In the genomic region with DNA sequence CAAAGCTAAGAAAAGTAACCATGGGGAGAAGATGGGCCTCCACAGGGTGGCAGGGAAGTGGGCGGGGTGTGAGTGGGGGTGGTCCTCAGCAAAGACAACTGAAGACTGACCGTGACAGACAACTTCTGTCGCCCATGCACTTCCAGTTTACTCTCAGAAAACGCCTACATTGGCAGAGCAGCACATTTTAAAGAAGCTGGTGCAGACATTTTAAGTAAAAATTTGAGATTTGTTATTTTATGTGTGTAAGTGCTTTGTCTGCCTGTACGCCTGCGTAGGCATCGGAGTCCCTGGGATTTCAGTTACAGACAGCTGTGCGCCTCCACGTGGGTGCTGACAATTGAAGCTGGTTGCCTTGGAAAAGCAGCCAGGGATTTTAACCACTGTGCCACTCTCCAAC, we compare ENCODE assay signal across 20 mouse cellular contexts. TPM values are rescaled to one million over a fixed set of nuclear protein-coding genes. Genes with fewer than 3 reads are reported as not detected.
A peak's percentile ranks its signal among the peaks of the same experiment; 100 is the strongest.
DNase-seq lines count a peak whose midpoint lies in the region; ATAC-seq and TF ChIP-seq lines count a peak whose summit lies in the region.
"Had no signal": no experiment of that assay in that cellular context is flagged by ENCODE, and none has a peak within 500 bp of the region (broad histone marks: within the 10 kb centered on the region; RNA-seq: fewer than 3 reads in every experiment).

No protein-coding gene starts in this region.

- H3K4me3 ChIP-seq in midbrain, embryonic 10.5 days: no peak overlapping the region
- no peak overlapping the region for H3K4me3 ChIP-seq in midbrain, postnatal 0 days (ENCODE audit: low read depth, low read length)
- no peak overlapping the region for H3K4me3 ChIP-seq in left cerebral cortex, adult 2 months
- no peak overlapping the region for H3K4me3 ChIP-seq in heart, embryonic 12.5 days
- H3K4me3 ChIP-seq: forebrain, embryonic 12.5 days; gastrocnemius, adult 2 months; hindbrain, embryonic 15.5 days; limb, embryonic 13.5 days; megakaryocyte, embryonic 14.5 days had no signal

- no peaks in the 10 kb centered on the region for H3K27me3 ChIP-seq in midbrain, embryonic 10.5 days (ENCODE audit: low read depth, poor library complexity, severe bottlenecking)
- H3K27me3 ChIP-seq in midbrain, postnatal 0 days (ENCODE audit: insufficient read depth, low read length): no peaks in the 10 kb centered on the region
- H3K27me3 ChIP-seq in heart, embryonic 12.5 days (replicated peaks): no peaks in the 10 kb centered on the region
- H3K27me3 ChIP-seq: forebrain, embryonic 12.5 days; hindbrain, embryonic 15.5 days; limb, embryonic 13.5 days; megakaryocyte, embryonic 14.5 days had no signal

- WGBS in midbrain, embryonic 10.5 days: 45% methylated on average over 9 of the region's 9 CpGs
- 21% methylated on average over 9 of the region's 9 CpGs for WGBS in midbrain, postnatal 0 days
- 57% methylated on average over 9 of the region's 9 CpGs for whole genome bisulfite sequencing in heart, embryonic 12.5 days

- peaks cover 20% of the 10 kb centered on the region for H3K4me1 ChIP-seq in midbrain, embryonic 10.5 days
- no peaks in the 10 kb centered on the region for H3K4me1 ChIP-seq in midbrain, postnatal 0 days (ENCODE audit: insufficient read depth, low read length)
- H3K4me1 ChIP-seq in heart, embryonic 12.5 days (replicated peaks): no peaks in the 10 kb centered on the region
- H3K4me1 ChIP-seq: hindbrain, embryonic 15.5 days; limb, embryonic 13.5 days had no signal

- H3K9ac ChIP-seq in midbrain, postnatal 0 days (replicated peaks; ENCODE audit: low read length, poor library complexity, severe bottlenecking): no peak overlapping the region
- H3K9ac ChIP-seq in heart, embryonic 12.5 days: no peak overlapping the region
- H3K9ac ChIP-seq: forebrain, embryonic 12.5 days; hindbrain, embryonic 15.5 days; limb, embryonic 13.5 days had no signal

- H3K9me3 ChIP-seq in midbrain, embryonic 10.5 days (replicated peaks): no peaks in the 10 kb centered on the region
- H3K9me3 ChIP-seq in midbrain, postnatal 0 days (ENCODE audit: low read length): no peaks in the 10 kb centered on the region
- no peaks in the 10 kb centered on the region for H3K9me3 ChIP-seq in heart, embryonic 12.5 days (replicated peaks)
- H3K9me3 ChIP-seq: forebrain, embryonic 12.5 days; G1E; hindbrain, embryonic 15.5 days; limb, embryonic 13.5 days; megakaryocyte, embryonic 14.5 days had no signal

- intact Hi-C loops in left cerebral cortex, adult 2 months (cut with DNase I): loop anchor here (2.0 to 5.0 kb wide), 2 partner anchors 32 to 334 kb away; partner anchors contain the start of genes Crtc3 and Fes

- no peak for TF ChIP-seq CTCF in midbrain, postnatal 0 days (IDR thresholded peaks at IDR 0.05)
- no peak for TF ChIP-seq CTCF in left cerebral cortex, adult 2 months (IDR thresholded peaks at IDR 0.05)

- H3K27ac ChIP-seq in midbrain, embryonic 10.5 days (replicated peaks): peak overlapping the region; percentile 46; the same call in 1 of the 2 replicates
- H3K27ac ChIP-seq in midbrain, postnatal 0 days (ENCODE audit: low read depth, low read length): no peak overlapping the region
- H3K27ac ChIP-seq in left cerebral cortex, adult 2 months: no peak overlapping the region
- no peak overlapping the region for H3K27ac ChIP-seq in heart, embryonic 12.5 days (ENCODE audit: poor library complexity, severe bottlenecking)
- H3K27ac ChIP-seq: forebrain, embryonic 12.5 days; gastrocnemius, adult 2 months; hindbrain, embryonic 15.5 days; limb, embryonic 13.5 days; stomach, postnatal 0 days had no signal

- no peak for ATAC-seq in midbrain, postnatal 0 days (ENCODE audit: low FRiP score)
- no peak for ATAC-seq in heart, embryonic 12.5 days (ENCODE audit: insufficient number of reproducible peaks, low FRiP score)

- H3K4me2 ChIP-seq in midbrain, postnatal 0 days (ENCODE audit: low read depth, low read length, poor library complexity, severe bottlenecking): no peak overlapping the region
- H3K4me2 ChIP-seq in heart, embryonic 12.5 days: no peak overlapping the region
- H3K4me2 ChIP-seq: forebrain, embryonic 12.5 days; hindbrain, embryonic 15.5 days; limb, embryonic 13.5 days had no signal

- peak; percentile 21 for DNase-seq in midbrain, embryonic 10.5 days (ENCODE audit: low spot score)
- DNase-seq in midbrain, postnatal 0 days (ENCODE audit: low spot score): no peak
- DNase-seq in frontal cortex, postnatal 25 days (ENCODE audit: low spot score in 2 of 2): peak; percentile 22 to 38
- DNase-seq in left cerebral cortex, adult 2 months (ENCODE audit: extremely low spot score in 1 of 2, low spot score in 2 of 2): peak; percentile 58 to 61
- peak; percentile 41 for DNase-seq in right cerebral cortex, postnatal 14 days
- DNase-seq in ovary, adult 18-20 months (ENCODE audit: low spot score): no peak
- no peak for DNase-seq in spleen, postnatal 10 days (ENCODE audit: low spot score in 2 of 2)
- DNase-seq: cerebellum, adult 2 months; gastrocnemius, adult 2 months; heart, postnatal 14 days; kidney, adult 11 months; kidney, postnatal 36 days; thymus, postnatal 36 days had no signal

- peaks cover 72% of the 10 kb centered on the region for H3K36me3 ChIP-seq in midbrain, embryonic 10.5 days
- H3K36me3 ChIP-seq in midbrain, postnatal 0 days (ENCODE audit: insufficient read depth, low read length): peaks cover 41% of the 10 kb centered on the region
- peaks cover 89% of the 10 kb centered on the region for H3K36me3 ChIP-seq in heart, embryonic 12.5 days

RNA-seq across cellular contexts. Expression of gene Crtc3, which starts 32.4 kb away (rescaled TPM):
- polyA plus RNA-seq in midbrain, embryonic 10.5 days (2016; fragmentation: Nextera tagmentation; extraction: Ambion mirVana): 8.4 and 9.3 TPM in 2 replicates
- 12.9 and 13.9 TPM in 2 replicates for total RNA-seq in midbrain, postnatal 0 days (2014; rRNA removed)
- 13.0 and 13.2 TPM in 2 replicates for polyA plus RNA-seq in midbrain, postnatal 0 days (2015; fragmentation: Nextera tagmentation; extraction: Ambion mirVana)
- 10 to 100 TPM; 14.9 to 16.5 TPM for total RNA-seq in left cerebral cortex, adult 2 months (2021)
- polyA plus RNA-seq in heart, embryonic 12.5 days (2016; fragmentation: Nextera tagmentation; extraction: Ambion mirVana): 16.7 and 16.9 TPM in 2 replicates

Comparison
In these comparisons a context has a peak if more than half of its experiments do, and no peak if none do; other contexts are left out.
1. DNase-seq: peak in midbrain, embryonic 10.5 days (single experiment), frontal cortex, postnatal 25 days (2 of 2), left cerebral cortex, adult 2 months (2 of 2) and right cerebral cortex, postnatal 14 days (single experiment); none in midbrain, postnatal 0 days (single experiment), ovary, adult 18-20 months (single experiment) and spleen, postnatal 10 days (0 of 2).